Comparison of ENCODE assay signal across 9 mouse cellular contexts in the genomic region with DNA sequence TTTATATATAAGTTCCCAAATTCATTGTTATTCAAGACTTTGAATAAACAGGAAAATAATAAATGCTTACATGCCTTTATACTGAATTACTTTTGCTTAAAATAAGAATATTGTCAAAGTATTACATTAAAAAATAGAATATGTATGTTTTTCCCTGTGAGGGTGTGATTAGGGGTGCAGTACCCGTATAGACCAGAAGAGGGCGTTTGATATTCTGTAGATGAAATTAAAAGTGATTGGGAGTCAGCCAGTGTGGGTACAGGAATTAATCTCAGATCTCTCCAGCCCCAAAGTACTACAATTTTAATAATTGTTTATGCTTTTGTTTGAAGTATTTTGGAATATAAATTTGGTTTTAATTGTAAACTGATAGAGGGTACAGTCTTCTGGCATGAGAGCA.
DNase-seq lines count a peak whose midpoint lies in the region; ATAC-seq lines count a peak whose summit lies in the region.
"Had no signal": no experiment of that assay in that cellular context is flagged by ENCODE, and none has a peak within 500 bp of the region (broad histone marks: within the 10 kb centered on the region; RNA-seq: fewer than 3 reads in every experiment).

No protein-coding gene starts in this region.

- no peak for ATAC-seq in kidney, embryonic 15.5 days (replicated peaks; ENCODE audit: low FRiP score)

- peak; percentile 9 to 73 for DNase-seq in adrenal gland, adult (ENCODE audit: inconsistent age in 2 of 2, low spot score in 1 of 2)
- no peak for DNase-seq in adrenal gland, adult 8-10 months
- DNase-seq in kidney, postnatal 14 days, result peak; percentile 25
- peak; percentile 29 for DNase-seq in urinary bladder, postnatal 25 days (ENCODE audit: low spot score)
- no peak for DNase-seq in urinary bladder, postnatal 10 days (ENCODE audit: low spot score)
- DNase-seq in naive thymus-derived CD4-positive, alpha-beta T cell, adult 2 months (ENCODE audit: low read depth), result peak; percentile 20
- no peak for DNase-seq in layer of hippocampus, adult 11-12 months (ENCODE audit: low spot score)

- H3K4me1 ChIP-seq in kidney, embryonic 15.5 days, result no peaks in the 10 kb centered on the region
- H3K4me1 ChIP-seq: liver, embryonic 15.5 days had no signal

- no peak overlapping the region for H3K27ac ChIP-seq in kidney, embryonic 15.5 days
- H3K27ac ChIP-seq: liver, embryonic 15.5 days had no signal

- no peaks in the 10 kb centered on the region for H3K9me3 ChIP-seq in kidney, embryonic 15.5 days (replicated peaks)
- H3K9me3 ChIP-seq: liver, embryonic 15.5 days had no signal

- H3K4me2 ChIP-seq in kidney, embryonic 15.5 days, result no peak overlapping the region
- H3K4me2 ChIP-seq: liver, embryonic 15.5 days had no signal

- H3K4me3 ChIP-seq in kidney, embryonic 15.5 days (replicated peaks), result no peak overlapping the region
- H3K4me3 ChIP-seq: liver, embryonic 15.5 days had no signal

- no peaks in the 10 kb centered on the region for H3K36me3 ChIP-seq in kidney, embryonic 15.5 days
- H3K36me3 ChIP-seq: liver, embryonic 15.5 days had no signal

- H3K9ac ChIP-seq in kidney, embryonic 15.5 days, result no peak overlapping the region
- H3K9ac ChIP-seq: liver, embryonic 15.5 days had no signal

- under 1% methylated on average over 2 of the region's 2 CpGs for WGBS in kidney, embryonic 15.5 days

- no peaks in the 10 kb centered on the region for H3K27me3 ChIP-seq in kidney, embryonic 15.5 days
- H3K27me3 ChIP-seq: liver, embryonic 15.5 days had no signal

Comparison
In these comparisons a context has a peak if more than half of its experiments do, and no peak if none do; other contexts are left out.
1. DNase-seq: peak in adrenal gland, adult (2 of 2), kidney, postnatal 14 days (single experiment), urinary bladder, postnatal 25 days (single experiment) and naive thymus-derived CD4-positive, alpha-beta T cell, adult 2 months (single experiment); none in adrenal gland, adult 8-10 months (single experiment), urinary bladder, postnatal 10 days (single experiment) and layer of hippocampus, adult 11-12 months (single experiment).